Mouse (Mus musculus): Measurements from ENCODE around the gene Prr7.

Prr7 gene

GRCm38 (mm10) chr13:55448131-55448530 lies 15.9 kb upstream of the Prr7 start:
- DNase-seq (ENCODE audit: extremely low spot score): no peak

- DNase-seq (ENCODE audit: extremely low spot score): no peak
Measured at GRCm38 (mm10) chr13:55449205-55449604, 14.9 kb upstream of the Prr7 start.

DNA sequence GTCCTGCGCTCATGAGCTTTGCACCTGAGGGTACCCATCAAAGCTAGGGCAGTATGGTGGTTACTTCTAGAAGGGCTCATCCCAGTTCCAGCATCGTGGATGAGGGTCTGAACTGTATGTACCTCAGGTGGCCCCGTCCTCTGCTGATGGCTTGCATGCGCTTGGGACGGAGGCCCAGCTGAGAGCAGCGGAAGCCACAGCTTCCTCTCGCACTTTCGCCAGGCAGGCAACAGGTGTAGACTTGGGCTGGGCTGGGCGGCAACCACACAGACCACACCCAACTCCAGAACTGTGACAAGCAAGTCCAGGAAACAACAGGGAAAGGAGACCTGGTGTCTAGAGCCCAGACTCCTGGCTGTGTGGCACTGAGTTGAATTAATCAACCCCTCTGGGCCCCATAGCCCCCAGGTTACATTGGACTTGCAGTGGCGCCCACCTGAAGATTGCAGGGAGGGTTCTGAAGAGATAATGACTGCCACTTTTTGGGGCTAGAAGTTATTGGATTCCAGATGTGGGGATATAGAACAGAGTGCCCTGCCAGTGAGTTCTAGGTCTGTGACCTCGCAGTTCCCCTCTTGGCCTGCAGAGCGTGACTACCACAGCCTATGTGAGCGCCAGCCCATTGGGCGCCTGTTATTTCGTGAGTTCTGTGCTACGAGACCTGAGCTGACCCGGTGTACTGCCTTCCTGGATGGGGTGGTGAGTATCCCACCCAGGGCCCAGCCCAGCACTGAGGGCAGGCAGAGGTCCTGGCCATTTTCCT lies 14.2 kb upstream of the Prr7 start:
- DNase-seq (ENCODE audit: extremely low spot score): no peak

DNA sequence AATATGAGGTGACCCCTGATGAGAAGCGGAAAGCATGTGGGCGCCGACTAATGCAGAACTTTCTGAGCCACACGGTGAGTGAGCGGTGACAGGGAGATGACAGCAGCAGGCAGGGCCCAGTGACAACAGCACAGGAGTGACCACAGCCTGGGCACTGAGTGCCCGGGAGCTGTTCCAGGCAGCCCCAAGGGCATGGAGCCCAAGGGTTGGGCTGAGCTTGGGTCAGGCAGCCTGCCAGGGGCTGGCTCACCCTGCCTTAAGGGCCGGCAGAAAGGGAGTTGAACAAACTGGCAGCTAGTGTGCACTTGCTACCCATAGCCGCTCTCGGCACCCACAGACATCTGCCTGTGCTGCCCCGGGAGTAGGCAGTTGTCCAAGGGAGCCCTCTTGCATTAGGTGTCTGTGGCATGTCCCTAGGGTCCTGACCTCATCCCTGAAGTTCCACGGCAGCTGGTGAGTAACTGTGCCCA lies 13.5 kb upstream of the Prr7 start:
- DNase-seq (ENCODE audit: extremely low spot score): no peak

DNA sequence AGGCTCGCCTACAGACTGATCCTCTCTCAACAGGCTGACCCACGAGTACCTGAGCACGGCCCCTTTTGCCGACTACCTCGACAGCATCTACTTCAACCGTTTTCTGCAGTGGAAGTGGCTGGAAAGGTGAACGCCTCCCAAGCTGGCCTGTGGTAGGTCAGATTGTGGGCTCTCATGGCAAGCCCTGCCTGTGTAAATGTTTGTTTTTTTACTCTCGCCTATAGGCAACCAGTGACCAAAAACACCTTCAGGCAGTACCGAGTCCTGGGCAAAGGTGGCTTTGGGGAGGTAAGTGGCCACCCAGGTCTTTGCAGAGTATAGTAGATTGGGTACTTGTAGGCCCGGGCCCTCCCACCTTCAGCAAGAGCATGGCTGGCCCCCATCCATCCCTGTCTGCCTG lies 12.8 kb upstream of the Prr7 start:
- DNase-seq (ENCODE audit: extremely low spot score): no peak

- no peak for DNase-seq (ENCODE audit: extremely low spot score)
Measured at GRCm38 (mm10) chr13:55451785-55452549, 12.1 kb upstream of the Prr7 start.

GRCm38 (mm10) chr13:55462965-55463364 lies 1.1 kb upstream of the Prr7 start:
- DNase-seq (ENCODE audit: extremely low spot score): no peak

DNA sequence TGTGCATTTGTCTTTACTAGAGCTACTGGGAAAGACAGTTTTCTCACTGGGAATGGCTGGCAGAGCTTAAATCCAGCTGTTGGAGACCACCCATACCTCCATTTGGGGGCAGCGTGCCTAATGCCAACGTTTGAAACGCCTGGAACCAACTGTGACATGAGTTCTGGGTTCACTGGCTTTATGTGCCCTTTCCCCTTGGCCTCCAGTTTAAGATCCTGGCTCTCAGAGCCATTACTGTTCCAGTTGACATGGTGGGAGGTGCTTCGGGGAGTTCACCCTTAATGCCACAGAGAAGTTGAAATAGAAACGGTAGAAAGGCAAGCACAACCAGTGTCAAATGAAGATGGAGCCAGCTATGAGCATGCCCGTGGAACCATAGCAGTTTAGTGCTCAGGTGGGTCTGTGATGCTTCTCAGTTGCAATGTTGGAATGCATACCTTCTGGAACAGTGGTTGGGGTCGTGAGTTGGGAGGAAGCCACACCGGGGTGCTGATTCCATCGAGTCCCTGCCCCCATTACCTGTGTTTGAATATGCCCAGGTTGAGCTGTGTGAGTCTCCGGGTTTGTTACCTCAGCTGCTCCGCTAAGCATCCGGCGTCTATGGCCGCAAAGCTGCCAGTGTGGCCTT lies 554 bp upstream of the Prr7 start:
- peak; percentile 31 for DNase-seq (ENCODE audit: extremely low spot score)

DNA sequence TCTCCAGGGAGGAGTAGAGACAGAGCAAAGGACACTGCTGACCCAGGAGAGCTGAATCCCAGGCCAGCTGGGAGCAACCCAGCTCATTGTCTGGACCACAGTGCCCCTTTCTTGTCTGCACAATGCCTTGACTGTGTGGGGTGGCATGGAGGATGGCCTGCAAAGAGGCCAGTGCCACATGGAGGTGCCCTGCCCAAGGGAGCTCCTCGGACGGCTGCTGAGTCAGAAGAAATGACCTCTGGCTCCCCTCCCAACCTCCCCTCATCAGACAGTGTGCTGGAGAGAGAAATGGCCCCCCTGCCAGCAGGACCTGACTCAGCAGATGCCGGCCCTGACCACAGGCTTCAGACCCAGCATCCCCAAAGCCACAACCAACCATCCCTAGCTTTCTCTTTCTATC lies 1.1 kb downstream of the Prr7 start:
- DNase-seq (ENCODE audit: extremely low spot score): no peak

DNA sequence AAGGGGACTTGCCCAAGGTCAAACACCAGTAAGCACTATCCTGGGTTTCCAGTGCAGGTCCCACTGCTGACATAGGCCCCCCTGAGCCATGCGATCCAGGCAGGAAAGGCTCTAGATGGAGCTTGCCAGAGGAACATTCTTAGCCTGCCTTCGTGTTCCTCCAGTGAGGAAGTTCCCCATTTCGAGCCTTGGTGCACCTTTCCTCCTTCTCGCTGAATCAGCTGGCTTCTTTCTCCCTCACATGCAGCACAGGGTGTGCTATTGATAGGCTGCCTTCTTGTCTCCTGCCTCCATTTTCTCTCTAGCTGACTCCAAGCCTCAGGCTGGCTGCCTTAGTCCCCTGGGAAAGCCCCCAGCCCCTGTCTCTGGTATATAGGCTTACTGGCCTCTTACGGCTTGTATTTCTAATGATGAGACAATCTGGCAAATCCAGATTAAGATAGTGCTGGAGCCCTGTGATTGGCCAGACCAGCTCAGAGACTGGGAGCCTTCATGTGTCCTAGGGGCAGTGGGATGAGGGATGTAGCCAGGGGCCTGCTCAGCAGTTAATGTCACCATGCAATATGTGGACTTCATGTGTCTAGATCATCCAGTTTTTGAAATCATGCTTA lies 1.9 kb downstream of the Prr7 start:
- DNase-seq (ENCODE audit: extremely low spot score): no peak

- DNase-seq (ENCODE audit: extremely low spot score): peak; percentile 52
Measured at GRCm38 (mm10) chr13:55468851-55469560, 4.9 kb downstream of the Prr7 start.

- no peak for DNase-seq (ENCODE audit: extremely low spot score)
Measured at GRCm38 (mm10) chr13:55470372-55470771, 6.3 kb downstream of the Prr7 start.

DNA sequence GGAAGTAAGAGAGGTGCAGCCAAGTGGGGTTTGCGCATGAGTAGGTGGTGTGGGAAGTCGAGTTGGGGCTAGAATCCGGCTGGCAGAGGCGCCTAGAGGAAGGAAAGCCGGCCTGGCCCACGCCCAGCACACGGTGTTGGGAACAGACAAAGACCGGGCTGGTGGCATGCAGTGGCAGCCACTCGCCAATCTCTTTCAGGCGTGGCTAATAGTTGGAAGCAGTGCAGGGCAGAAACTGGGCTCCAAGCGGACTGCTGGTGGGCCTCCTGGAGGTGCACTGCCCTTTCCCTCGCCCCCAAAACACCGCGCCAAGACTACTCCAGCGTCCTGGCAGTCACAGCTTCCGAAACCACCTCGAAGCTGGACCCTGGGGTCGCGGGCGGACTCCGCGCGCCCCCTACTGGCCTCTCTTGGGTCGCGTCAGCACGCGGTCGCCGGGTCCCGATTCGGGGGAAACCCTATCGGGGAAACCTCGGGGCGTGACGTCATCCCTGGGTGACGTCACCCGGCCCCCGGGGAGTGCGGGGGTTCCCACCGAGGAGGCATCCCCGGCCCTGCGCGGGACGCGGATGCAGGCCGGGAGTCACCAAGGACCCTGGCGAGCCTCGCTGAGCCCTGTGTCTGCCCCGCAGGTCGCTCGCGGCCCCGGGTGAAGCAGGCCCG lies 7.2 kb downstream of the Prr7 start:
- DNase-seq (ENCODE audit: extremely low spot score): peak; percentile 96

- DNase-seq (ENCODE audit: extremely low spot score): no peak
Measured at GRCm38 (mm10) chr13:55471819-55472131, 7.7 kb downstream of the Prr7 start.

- DNase-seq (ENCODE audit: extremely low spot score): peak; percentile 73
Measured at GRCm38 (mm10) chr13:55472132-55473022, 8.3 kb downstream of the Prr7 start.

DNA sequence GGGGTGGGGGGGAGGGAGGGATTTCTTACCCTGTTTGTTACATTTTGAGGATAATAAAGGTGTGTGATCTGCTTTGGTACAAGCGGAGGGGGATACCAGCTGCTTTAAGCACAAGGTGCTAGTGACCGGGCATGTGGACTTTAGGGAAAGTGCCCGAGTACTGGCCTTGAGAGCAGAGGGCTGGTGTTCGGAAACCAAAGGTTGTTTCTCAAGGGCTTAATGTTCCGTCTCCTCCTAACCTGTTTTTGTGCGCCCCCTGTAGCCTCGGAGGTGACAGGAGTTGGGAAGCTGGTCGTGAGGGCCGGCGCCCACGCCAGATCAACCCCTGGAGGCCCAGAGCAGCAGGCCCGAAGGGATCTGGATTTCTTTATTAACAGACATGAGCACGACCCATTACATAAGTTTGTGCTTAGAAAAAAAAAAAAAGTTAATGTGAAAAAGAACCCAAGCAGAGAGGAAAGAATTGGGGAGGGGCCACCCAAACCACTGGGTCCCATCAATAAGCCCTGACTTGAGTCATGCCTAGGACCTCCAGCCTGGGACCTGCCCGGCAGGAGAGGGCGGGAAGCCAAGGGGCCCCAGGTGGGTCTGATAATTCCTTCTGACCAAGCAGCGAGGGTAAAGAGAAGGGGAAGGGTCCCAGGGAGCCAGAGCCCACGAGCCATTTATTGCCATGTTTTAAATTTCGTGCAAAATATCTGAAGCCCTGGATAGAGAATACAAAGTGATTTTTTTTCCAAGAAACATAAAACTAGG lies 9.2 kb downstream of the Prr7 start:
- peak; percentile 76 for DNase-seq (ENCODE audit: extremely low spot score)

DNA sequence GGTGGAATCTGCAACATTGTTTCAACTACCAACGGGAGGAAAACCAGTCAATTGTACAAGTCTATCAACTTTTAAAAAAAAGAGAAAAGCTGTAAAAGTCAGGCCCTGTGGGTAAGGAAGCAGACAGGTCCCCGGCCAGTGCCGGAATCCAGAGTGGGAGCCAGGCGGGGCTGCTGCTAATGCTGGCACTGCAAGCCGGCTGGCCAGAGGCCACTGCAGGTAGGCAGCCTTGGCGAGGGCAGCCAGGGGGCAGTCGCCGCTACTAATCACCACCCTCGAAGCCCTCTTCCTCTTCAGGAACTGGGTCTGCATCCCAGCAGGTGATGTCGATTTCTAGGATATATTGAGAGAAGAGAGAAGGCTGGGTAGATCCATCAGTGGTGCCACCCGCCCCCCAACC lies 9.9 kb downstream of the Prr7 start:
- no peak for DNase-seq (ENCODE audit: extremely low spot score)

- peak; percentile 63 for DNase-seq (ENCODE audit: extremely low spot score)
Measured at GRCm38 (mm10) chr13:55474621-55475069, 10.6 kb downstream of the Prr7 start.

GRCm38 (mm10) chr13:55475750-55476149 lies 11.7 kb downstream of the Prr7 start:
- DNase-seq (ENCODE audit: extremely low spot score): no peak
